Mouse (Mus musculus): ENCODE measurements around the gene Ranbp6. TPM values are rescaled to one million over a fixed set of nuclear protein-coding genes. Genes with fewer than 3 reads are reported as not detected.
A peak's percentile ranks its signal among the peaks of the same experiment; 100 is the strongest.

Gene Ranbp6
- polyA plus RNA-seq, 1 experiment from 2014 or later: 6.5 TPM

- no peak overlapping the region for H3K4me2 ChIP-seq (replicated peaks; ENCODE audit: low read depth)
- H3K4me3 ChIP-seq (ENCODE audit: low read depth, low read length): no peak overlapping the region
- no peaks in the 10 kb centered on the region for H3K9me3 ChIP-seq (ENCODE audit: control insufficient read depth)
- peak; percentile 81 for ATAC-seq
- no peak for TF ChIP-seq CTCF (IDR thresholded peaks at IDR 0.05; ENCODE audit: low read depth)
- 55% methylated on average over 12 of the region's 12 CpGs for WGBS
- H3K27ac ChIP-seq (ENCODE audit: low read depth, low read length): no peak overlapping the region
- H3K27me3 ChIP-seq (replicated peaks; ENCODE audit: control insufficient read depth, insufficient read depth, low read length): no peaks in the 10 kb centered on the region
- H3K9ac ChIP-seq (ENCODE audit: low read depth, low read length): no peak overlapping the region
- no peaks in the 10 kb centered on the region for H3K4me1 ChIP-seq (replicated peaks; ENCODE audit: control insufficient read depth, insufficient read depth, low read length)
- H3K36me3 ChIP-seq (ENCODE audit: control insufficient read depth, insufficient read depth): no peaks in the 10 kb centered on the region
These were observed 10.8 kb upstream of the Ranbp6 start for GRCm38 (mm10) chr19:29823456-29824010.

GRCm38 (mm10) chr19:29820966-29821365 lies 8.2 kb upstream of the Ranbp6 start:
- TF ChIP-seq CTCF (IDR thresholded peaks at IDR 0.05; ENCODE audit: low read depth): peak; percentile 78
- Histone ChIP-seq H3K4me2 (replicated peaks; ENCODE audit: low read depth) (no peak overlapping the region), H3K36me3 (ENCODE audit: control insufficient read depth, insufficient read depth) (no peaks in the 10 kb centered on the region), H3K9me3 (ENCODE audit: control insufficient read depth) (no peaks in the 10 kb centered on the region), H3K9ac (ENCODE audit: low read depth, low read length) (no peak overlapping the region), H3K4me3 (ENCODE audit: low read depth, low read length) (no peak overlapping the region), H3K27ac (ENCODE audit: low read depth, low read length) (no peak overlapping the region), H3K4me1 (replicated peaks; ENCODE audit: control insufficient read depth, insufficient read depth, low read length) (no peaks in the 10 kb centered on the region), H3K27me3 (replicated peaks; ENCODE audit: control insufficient read depth, insufficient read depth, low read length) (no peaks in the 10 kb centered on the region)
- ATAC-seq: 0 out of 2 replicates have a peak, but pooled peaks have one; percentile 42

GRCm38 (mm10) chr19:29810022-29810421 lies 2.8 kb downstream of the Ranbp6 start:
- TF ChIP-seq CTCF (IDR thresholded peaks at IDR 0.05; ENCODE audit: low read depth): no peak

GRCm38 (mm10) chr19:29805917-29806785 lies 6.6 kb downstream of the Ranbp6 start, which contains the start of gene 9930021J03Rik:
Gene 9930021J03Rik, minus strand, starts transcription at chr19:29805989.
- Histone ChIP-seq H3K4me3 (ENCODE audit: low read depth, low read length) (peak within 1 kb of the TSS; percentile 91), H3K36me3 (ENCODE audit: control insufficient read depth, insufficient read depth) (peaks cover 10% of the 10 kb centered on the region; the same call in 1 of the 2 replicates), H3K27ac (ENCODE audit: low read depth, low read length) (peak within 1 kb of the TSS; percentile 96), H3K27me3 (replicated peaks; ENCODE audit: control insufficient read depth, insufficient read depth, low read length) (no peaks in the 10 kb centered on the region), H3K4me1 (replicated peaks; ENCODE audit: control insufficient read depth, insufficient read depth, low read length) (0 out of 2 replicates have a peak, but pooled peaks cover 3% of the 10 kb centered on the region), H3K9me3 (ENCODE audit: control insufficient read depth) (no peaks in the 10 kb centered on the region), H3K9ac (ENCODE audit: low read depth, low read length) (peak within 1 kb of the TSS; percentile 93), H3K4me2 (replicated peaks; ENCODE audit: low read depth) (peak within 1 kb of the TSS; percentile 85)
- WGBS: under 1% methylated on average over 56 of the region's 95 CpGs
- no peak for TF ChIP-seq CTCF (IDR thresholded peaks at IDR 0.05; ENCODE audit: low read depth)
- peak; percentile 94 for ATAC-seq

More at GRCm38 (mm10) chr19:29810022-29810421, 2.8 kb downstream of the Ranbp6 start:
- H3K4me2 ChIP-seq (replicated peaks; ENCODE audit: low read depth): no peak overlapping the region
- peaks cover 10% of the 10 kb centered on the region; the same call in 1 of the 2 replicates for H3K36me3 ChIP-seq (ENCODE audit: control insufficient read depth, insufficient read depth)
- no peaks in the 10 kb centered on the region for H3K9me3 ChIP-seq (ENCODE audit: control insufficient read depth)
- no peak overlapping the region for H3K9ac ChIP-seq (ENCODE audit: low read depth, low read length)
- ATAC-seq: no peak
- no peak overlapping the region for H3K27ac ChIP-seq (ENCODE audit: low read depth, low read length)
- WGBS: 94% methylated on average over 5 of the region's 5 CpGs
- no peak overlapping the region for H3K4me3 ChIP-seq (ENCODE audit: low read depth, low read length)
- no peaks in the 10 kb centered on the region for H3K27me3 ChIP-seq (replicated peaks; ENCODE audit: control insufficient read depth, insufficient read depth, low read length)
- H3K4me1 ChIP-seq (replicated peaks; ENCODE audit: control insufficient read depth, insufficient read depth, low read length): peaks cover 6% of the 10 kb centered on the region; the same call in 1 of the 2 replicates

GRCm38 (mm10) chr19:29805101-29805916 lies 7.5 kb downstream of the Ranbp6 start:
- TF ChIP-seq CTCF (IDR thresholded peaks at IDR 0.05; ENCODE audit: low read depth): peak; percentile 32; the same call in 1 of the 2 replicates
- peak; percentile 66 for ATAC-seq
- H3K9ac ChIP-seq (ENCODE audit: low read depth, low read length): peak overlapping the region; percentile 93
- H3K9me3 ChIP-seq (ENCODE audit: control insufficient read depth): no peaks in the 10 kb centered on the region
- H3K27ac ChIP-seq (ENCODE audit: low read depth, low read length): peak overlapping the region; percentile 96
- H3K27me3 ChIP-seq (replicated peaks; ENCODE audit: control insufficient read depth, insufficient read depth, low read length): no peaks in the 10 kb centered on the region
- peak overlapping the region; percentile 85 for H3K4me2 ChIP-seq (replicated peaks; ENCODE audit: low read depth)
- H3K4me1 ChIP-seq (replicated peaks; ENCODE audit: control insufficient read depth, insufficient read depth, low read length): 0 out of 2 replicates have a peak, but pooled peaks cover 3% of the 10 kb centered on the region
- peaks cover 10% of the 10 kb centered on the region; the same call in 1 of the 2 replicates for H3K36me3 ChIP-seq (ENCODE audit: control insufficient read depth, insufficient read depth)
- peak overlapping the region; percentile 91 for H3K4me3 ChIP-seq (ENCODE audit: low read depth, low read length)
- WGBS: under 1% methylated on average over 69 of the region's 72 CpGs
